Mouse (Mus musculus) hindbrain, embryonic 15.5 days (tissue): Measurements from ENCODE around the gene Blvrb. TPM values are rescaled to one million over a fixed set of nuclear protein-coding genes. Genes with fewer than 3 reads are reported as not detected.

Experiments
- ATAC-seq: fragments of 200-750 bp; cut with Nextera tagmentation; 2 replicates; pipeline ENCODE4 v1.8.0; 2017; ENCODE audit warnings: low read depth, moderate number of reproducible peaks, moderate TSS enrichment; ENCODE audit not compliant: low FRiP score
- H3K27ac ChIP-seq: fragments of 300-500 bp; sonication (generic); replicated peaks from 2 replicates; pipeline ENCODE4 v1.5.1; 2015; ENCODE audit warnings: mild to moderate bottlenecking, inconsistent platforms
- H3K27me3 ChIP-seq: fragments of 300-500 bp; sonication (generic); 2 replicates; pipeline ENCODE4 v1.6.1; 2015; ENCODE audit warnings: control low read depth, inconsistent platforms
- H3K36me3 ChIP-seq: fragments of 300-500 bp; sonication (generic); 2 replicates; pipeline ENCODE4 v1.6.1; 2015; ENCODE audit warnings: control low read depth, inconsistent platforms
- H3K4me1 ChIP-seq: fragments of 300-500 bp; sonication (generic); replicated peaks from 2 replicates; pipeline ENCODE4 v1.6.1; 2015; ENCODE audit warnings: control low read depth, inconsistent platforms
- H3K4me2 ChIP-seq: fragments of 300-500 bp; sonication (generic); 2 replicates; pipeline ENCODE4 v1.6.1; 2015; ENCODE audit warnings: moderate library complexity, mild to moderate bottlenecking, inconsistent platforms
- H3K4me3 ChIP-seq: fragments of 300-500 bp; sonication (generic); 2 replicates; pipeline ENCODE4 v1.5.1; 2015; ENCODE audit warnings: mild to moderate bottlenecking, inconsistent platforms
- H3K9ac ChIP-seq: fragments of 300-500 bp; sonication (generic); 2 replicates; pipeline ENCODE4 v1.6.1; 2015; ENCODE audit warnings: inconsistent platforms
- H3K9me3 ChIP-seq: fragments of 300-500 bp; sonication (generic); 2 replicates; pipeline ENCODE4 v1.6.1; 2016; ENCODE audit warnings: control low read depth, inconsistent platforms
- WGBS: fragments of 180-500 bp; shearing (Covaris S2); methylation state at CpG from one replicate; pipeline ENCODE4 v1.1.7; 2015; 5-methylcytosine and 5-hydroxymethylcytosine counted together
- polyA plus RNA-seq: library from polyadenylated mRNA; unstranded; fragments of >200 nt; fragmentation: Nextera tagmentation; extraction: Ambion mirVana; gene quantifications from 2 replicates; pipeline ENCODE4 v1.2.1, GENCODE M21; 2015

The Blvrb gene
- polyA plus RNA-seq, 1 experiment from 2014 or later: 20.2 TPM

- H3K27ac ChIP-seq: no peak overlapping the region
- no peak for ATAC-seq
- H3K4me2 ChIP-seq: no peak overlapping the region
- no peaks in the 10 kb centered on the region for H3K36me3 ChIP-seq
- no peak overlapping the region for H3K4me3 ChIP-seq
- H3K9me3 ChIP-seq: no peaks in the 10 kb centered on the region
- no peaks in the 10 kb centered on the region for H3K27me3 ChIP-seq
- no peak overlapping the region for H3K9ac ChIP-seq
- WGBS: 59% methylated on average over 13 of the region's 13 CpGs
- H3K4me1 ChIP-seq: peaks cover 7% of the 10 kb centered on the region; the same call in 1 of the 2 replicates
These were observed 4.5 kb downstream of the Blvrb start for GRCm38 (mm10) chr7:27452206-27452770.

- H3K9ac ChIP-seq: no peak overlapping the region
- no peak overlapping the region for H3K27ac ChIP-seq
- H3K4me1 ChIP-seq: no peaks in the 10 kb centered on the region
- no peaks in the 10 kb centered on the region for H3K27me3 ChIP-seq
- no peaks in the 10 kb centered on the region for H3K36me3 ChIP-seq
- H3K4me3 ChIP-seq: no peak overlapping the region
- no peaks in the 10 kb centered on the region for H3K9me3 ChIP-seq
- 77% methylated on average over 10 of the region's 10 CpGs for WGBS
- ATAC-seq: no peak
- no peak overlapping the region for H3K4me2 ChIP-seq
These were observed 6.8 kb downstream of the Blvrb start for GRCm38 (mm10) chr7:27454461-27455121.

GRCm38 (mm10) chr7:27455273-27455672 is 7.5 kb downstream of the Blvrb start:
- ATAC-seq: no peak
- no peak overlapping the region for H3K4me3 ChIP-seq
- H3K4me1 ChIP-seq: no peaks in the 10 kb centered on the region
- H3K9me3 ChIP-seq: no peaks in the 10 kb centered on the region
- 92% methylated on average over 3 of the region's 3 CpGs for WGBS
- H3K4me2 ChIP-seq: no peak overlapping the region
- no peak overlapping the region for H3K9ac ChIP-seq
- no peaks in the 10 kb centered on the region for H3K36me3 ChIP-seq
- H3K27me3 ChIP-seq: no peaks in the 10 kb centered on the region
- H3K27ac ChIP-seq: no peak overlapping the region

GRCm38 (mm10) chr7:27458614-27459013 is 10.8 kb downstream of the Blvrb start:
- Histone ChIP-seq H3K36me3 (no peaks in the 10 kb centered on the region), H3K4me2 (no peak overlapping the region), H3K4me3 (no peak overlapping the region), H3K4me1 (no peaks in the 10 kb centered on the region), H3K27ac (no peak overlapping the region), H3K9me3 (no peaks in the 10 kb centered on the region), H3K27me3 (no peaks in the 10 kb centered on the region), H3K9ac (no peak overlapping the region)
- ATAC-seq: no peak
- 88% methylated on average over 4 of the region's 4 CpGs for WGBS

- WGBS: 92% methylated on average over 5 of the region's 5 CpGs
- Histone ChIP-seq H3K27ac (no peak overlapping the region), H3K9me3 (no peaks in the 10 kb centered on the region), H3K36me3 (no peaks in the 10 kb centered on the region), H3K9ac (no peak overlapping the region), H3K27me3 (no peaks in the 10 kb centered on the region), H3K4me3 (no peak overlapping the region), H3K4me1 (no peaks in the 10 kb centered on the region), H3K4me2 (no peak overlapping the region)
- ATAC-seq: no peak
These were observed 11.9 kb downstream of the Blvrb start for GRCm38 (mm10) chr7:27459640-27460039.

GRCm38 (mm10) chr7:27460477-27460876 is 12.7 kb downstream of the Blvrb start:
- H3K4me2 ChIP-seq: no peak overlapping the region
- H3K36me3 ChIP-seq: no peaks in the 10 kb centered on the region
- H3K4me1 ChIP-seq: no peaks in the 10 kb centered on the region
- H3K9me3 ChIP-seq: no peaks in the 10 kb centered on the region
- H3K27me3 ChIP-seq: no peaks in the 10 kb centered on the region
- no peak overlapping the region for H3K27ac ChIP-seq
- ATAC-seq: no peak
- WGBS: 88% methylated on average over 6 of the region's 6 CpGs
- no peak overlapping the region for H3K9ac ChIP-seq
- no peak overlapping the region for H3K4me3 ChIP-seq

- 42% methylated on average over 4 of the region's 4 CpGs for WGBS
- Histone ChIP-seq H3K27ac (no peak overlapping the region), H3K36me3 (no peaks in the 10 kb centered on the region), H3K4me3 (no peak overlapping the region), H3K27me3 (no peaks in the 10 kb centered on the region), H3K9ac (no peak overlapping the region), H3K9me3 (no peaks in the 10 kb centered on the region), H3K4me2 (no peak overlapping the region), H3K4me1 (peaks cover 2% of the 10 kb centered on the region; the same call in 1 of the 2 replicates)
- ATAC-seq: no peak
These were observed 19.9 kb downstream of the Blvrb start for GRCm38 (mm10) chr7:27467648-27468047.

GRCm38 (mm10) chr7:27471390-27472120 is 23.8 kb downstream of the Blvrb start:
- no peak for ATAC-seq
- Histone ChIP-seq H3K27ac (no peak overlapping the region), H3K4me3 (no peak overlapping the region), H3K9me3 (no peaks in the 10 kb centered on the region), H3K9ac (no peak overlapping the region), H3K36me3 (no peaks in the 10 kb centered on the region), H3K4me2 (no peak overlapping the region), H3K27me3 (no peaks in the 10 kb centered on the region), H3K4me1 (peaks cover 3% of the 10 kb centered on the region)
- 89% methylated on average over 11 of the region's 11 CpGs for WGBS

GRCm38 (mm10) chr7:27472596-27472995 is 24.8 kb downstream of the Blvrb start:
- Histone ChIP-seq H3K4me1 (peaks cover 3% of the 10 kb centered on the region), H3K27me3 (no peaks in the 10 kb centered on the region), H3K9me3 (no peaks in the 10 kb centered on the region), H3K4me2 (peak overlapping the region; percentile 88), H3K27ac (peak overlapping the region; percentile 83), H3K9ac (0 out of 2 replicates have a peak overlapping the region, but pooled peaks have one; percentile 44), H3K4me3 (peak overlapping the region; percentile 52), H3K36me3 (no peaks in the 10 kb centered on the region)
- ATAC-seq: no peak
- WGBS: 42% methylated on average over 7 of the region's 7 CpGs

GRCm38 (mm10) chr7:27473156-27473834 is 25.5 kb downstream of the Blvrb start, which contains the start of gene Sertad3:
Gene Sertad3 (plus strand): TSS chr7:27473768.
- no peaks in the 10 kb centered on the region for H3K27me3 ChIP-seq
- H3K36me3 ChIP-seq: peaks cover 3% of the 10 kb centered on the region; the same call in 1 of the 2 replicates
- peak within 1 kb of the TSS; percentile 88 for H3K4me2 ChIP-seq
- H3K9me3 ChIP-seq: no peaks in the 10 kb centered on the region
- peak; percentile 93 for ATAC-seq
- peak within 1 kb of the TSS; percentile 44 for H3K9ac ChIP-seq
- H3K4me3 ChIP-seq: peak within 1 kb of the TSS; percentile 52
- WGBS: under 1% methylated on average over 36 of the region's 36 CpGs
- peak within 1 kb of the TSS; percentile 83 for H3K27ac ChIP-seq
- H3K4me1 ChIP-seq: peaks cover 3% of the 10 kb centered on the region

GRCm38 (mm10) chr7:27473835-27474489 is 26.2 kb downstream of the Blvrb start:
- peak overlapping the region; percentile 88 for H3K4me2 ChIP-seq
- under 1% methylated on average over 34 of the region's 34 CpGs for WGBS
- no peak for ATAC-seq

More at GRCm38 (mm10) chr7:27473835-27474489, 26.2 kb downstream of the Blvrb start:
- peaks cover 3% of the 10 kb centered on the region; the same call in 1 of the 2 replicates for H3K36me3 ChIP-seq
- peaks cover 3% of the 10 kb centered on the region for H3K4me1 ChIP-seq
- no peaks in the 10 kb centered on the region for H3K9me3 ChIP-seq
- no peaks in the 10 kb centered on the region for H3K27me3 ChIP-seq
- peak overlapping the region; percentile 44 for H3K9ac ChIP-seq
- peak overlapping the region; percentile 52 for H3K4me3 ChIP-seq
- H3K27ac ChIP-seq: peak overlapping the region; percentile 83
